Mouse (Mus musculus): ENCODE data around the gene Wwc1.
"Not testable (repeated sequence)": the region's sequence is repeated elsewhere in the genome, so short reads cannot be mapped to it uniquely, and the experiment has no call there.

Wwc1 gene

GRCm38 (mm10) chr11:35878559-35878897 lies 101.8 kb downstream of the Wwc1 start:
- DNase-seq (ENCODE audit: low read depth), result no peak

DNA sequence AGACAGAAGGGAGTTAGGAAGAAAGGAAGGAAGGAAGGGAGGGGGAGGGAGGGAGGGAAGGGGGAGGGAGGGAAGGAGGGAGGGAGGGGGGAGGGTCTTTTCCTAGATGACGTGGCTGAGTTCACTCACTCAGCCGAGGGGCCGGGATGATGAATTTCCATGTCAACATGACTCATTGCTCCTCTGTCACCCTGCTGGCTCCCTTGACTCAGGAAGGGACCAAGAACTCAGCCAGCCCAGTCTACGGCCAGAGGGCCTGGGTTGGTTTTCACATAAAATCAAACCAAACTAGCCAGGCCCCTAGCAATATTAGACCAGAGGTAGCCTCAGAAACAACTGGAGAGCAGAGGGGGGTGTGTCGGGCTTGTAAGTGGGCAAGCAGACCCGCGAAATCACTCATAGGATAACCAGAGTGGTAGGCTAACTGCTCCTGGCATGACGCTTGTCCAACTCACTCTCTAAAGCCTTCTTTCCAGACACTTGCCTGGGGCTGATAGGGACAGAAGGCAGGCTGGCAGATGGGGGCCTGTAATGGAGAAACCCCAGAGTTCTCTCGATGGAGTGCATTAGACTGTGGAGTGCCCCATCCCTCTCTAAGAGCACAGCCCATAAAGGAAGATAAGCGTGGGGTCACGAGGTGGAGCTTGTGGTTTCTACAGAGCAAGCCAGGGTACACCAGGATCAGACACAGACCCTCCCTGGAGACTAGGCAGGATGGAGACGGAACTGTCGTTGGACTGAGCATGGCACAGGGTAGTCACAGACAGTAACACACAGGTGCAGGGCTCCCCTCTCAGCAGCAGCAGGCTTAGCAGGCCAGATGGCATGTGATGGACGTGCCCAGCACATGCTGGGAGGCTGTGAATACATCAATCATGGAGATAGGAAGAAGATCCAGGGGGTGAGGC lies 102.4 kb downstream of the Wwc1 start:
- DNase-seq (ENCODE audit: low read depth), result no peak

DNA sequence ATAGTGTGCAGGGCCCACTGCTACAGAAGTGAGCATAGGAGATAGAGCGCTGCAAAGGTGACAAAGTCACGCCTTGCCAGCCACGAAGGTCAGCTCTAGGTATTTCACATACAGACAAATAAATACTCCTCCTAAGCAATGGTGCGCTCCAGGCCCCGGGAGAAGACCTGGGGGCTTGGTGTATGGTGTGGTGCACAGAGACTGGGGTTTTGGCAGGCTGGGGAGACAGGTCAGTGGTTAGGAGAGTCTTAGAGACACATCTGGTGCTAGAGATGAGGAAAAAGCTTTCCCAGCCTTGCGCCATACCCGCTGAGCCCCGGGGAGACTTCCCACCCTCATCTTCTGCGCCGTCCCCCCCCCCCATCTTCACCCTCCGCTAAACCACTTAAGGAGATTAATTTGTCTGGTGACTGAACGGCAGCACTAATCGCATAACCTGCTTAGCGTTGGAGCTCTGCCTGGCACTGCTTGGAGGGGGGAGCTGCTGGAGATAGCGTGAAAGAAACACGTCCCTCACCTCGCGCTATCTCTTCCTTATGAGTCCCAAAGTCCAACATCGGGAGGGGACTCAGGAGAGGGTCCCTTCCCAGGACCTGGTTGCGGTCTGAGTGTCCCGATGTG lies 106.6 kb downstream of the Wwc1 start:
- DNase-seq (ENCODE audit: low read depth), result no peak

DNA sequence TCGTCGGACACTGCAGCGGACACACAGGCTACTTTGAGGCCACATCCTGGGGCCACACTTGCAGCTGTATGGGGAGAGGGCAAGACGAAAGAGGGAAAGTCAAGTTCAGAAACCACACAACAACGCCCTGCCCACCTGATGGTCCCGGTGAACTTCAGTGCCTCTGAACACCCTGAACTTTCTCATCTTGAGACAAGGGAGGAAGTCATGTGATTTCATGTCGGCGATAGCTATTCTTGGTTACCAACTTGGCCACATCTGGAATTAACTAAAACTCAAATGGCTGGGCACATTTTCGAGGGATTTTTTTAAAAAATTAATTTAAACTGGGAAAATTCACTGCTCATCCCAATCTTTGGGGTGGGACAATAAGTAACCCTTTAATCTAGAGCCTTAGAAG lies 109.4 kb downstream of the Wwc1 start:
- DNase-seq (ENCODE audit: low read depth), result no peak

- no peak for DNase-seq (ENCODE audit: low read depth)
These were observed 114.2 kb downstream of the Wwc1 start for GRCm38 (mm10) chr11:35866140-35866539.

GRCm38 (mm10) chr11:35864981-35865604 lies 115.2 kb downstream of the Wwc1 start:
- DNase-seq (ENCODE audit: low read depth), result no peak

DNA sequence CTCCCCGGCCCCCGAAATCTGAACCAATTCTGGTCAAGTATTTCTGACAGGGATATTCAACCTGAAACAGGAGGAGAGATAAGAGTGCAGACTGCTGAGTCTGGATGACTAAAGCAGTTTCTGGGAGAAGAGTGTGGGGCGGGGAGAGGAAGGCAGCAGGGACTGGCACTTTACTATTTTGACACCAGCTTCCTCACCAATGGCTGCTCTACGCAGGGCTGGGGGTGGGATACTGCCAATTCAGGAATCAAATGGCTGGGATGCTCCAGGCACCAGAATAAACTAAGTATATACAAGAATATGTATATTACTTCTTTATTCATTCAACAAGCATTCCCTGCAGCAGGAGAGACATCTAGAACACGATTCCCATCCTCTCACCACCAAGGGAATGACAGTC lies 116.7 kb downstream of the Wwc1 start:
- DNase-seq (ENCODE audit: low read depth), result no peak

GRCm38 (mm10) chr11:35857395-35858067 lies 122.8 kb downstream of the Wwc1 start:
- no peak for DNase-seq (ENCODE audit: low read depth)

DNA sequence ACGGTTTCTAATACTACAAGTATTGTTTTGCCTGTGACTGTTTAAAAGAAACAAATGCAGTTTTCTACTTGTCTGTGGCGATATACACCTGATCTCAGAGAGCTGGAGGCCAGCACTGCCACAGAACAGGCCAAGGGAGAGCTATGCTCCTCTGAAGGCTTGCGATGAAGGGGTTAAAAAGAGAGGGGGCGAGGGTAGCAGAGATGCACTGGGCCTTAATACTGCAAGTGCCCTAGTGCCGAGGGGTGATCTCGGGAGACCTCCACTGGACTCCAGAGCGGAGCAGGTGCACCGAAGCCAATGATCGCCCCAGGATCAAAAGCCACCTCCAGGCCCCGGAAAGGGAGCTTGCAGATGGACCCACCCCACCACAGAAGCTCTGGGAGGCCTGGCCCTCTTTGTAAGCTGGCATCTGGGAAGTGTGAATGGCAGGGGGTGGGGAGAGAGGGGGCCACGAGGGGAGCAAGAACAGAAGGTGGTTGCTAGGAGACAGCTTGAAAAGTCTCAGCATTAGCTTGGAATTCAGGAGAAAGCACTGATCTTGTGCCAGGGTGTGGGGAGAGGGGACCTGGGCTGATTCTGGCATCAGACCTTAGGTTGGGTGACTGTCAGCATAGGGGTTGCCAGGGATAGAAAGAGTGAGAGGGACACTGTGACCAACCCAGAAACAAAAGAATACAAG lies 123.8 kb downstream of the Wwc1 start:
- no peak for DNase-seq (ENCODE audit: low read depth)

GRCm38 (mm10) chr11:35855567-35855966 lies 124.8 kb downstream of the Wwc1 start:
- DNase-seq (ENCODE audit: low read depth), result no peak

DNA sequence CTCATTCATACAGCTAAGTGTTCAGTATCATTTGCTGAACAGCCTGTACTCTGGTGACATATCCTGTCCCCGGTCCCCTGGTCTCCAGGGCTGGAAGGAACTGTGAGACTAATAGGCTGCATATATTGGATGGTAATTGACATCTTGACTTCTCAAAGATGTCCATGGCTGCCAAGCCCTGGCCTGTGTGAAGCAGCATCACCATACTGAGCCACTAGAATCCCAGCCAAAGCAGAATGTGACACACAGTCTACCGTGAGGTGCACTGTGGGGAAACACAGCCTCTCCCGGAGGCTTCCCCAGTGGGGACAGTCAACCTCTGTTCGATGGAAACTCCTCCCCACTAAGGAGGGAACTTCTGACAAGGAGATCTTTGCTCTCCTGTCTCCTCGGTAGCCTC lies 125.4 kb downstream of the Wwc1 start:
- no peak for DNase-seq (ENCODE audit: low read depth)

DNA sequence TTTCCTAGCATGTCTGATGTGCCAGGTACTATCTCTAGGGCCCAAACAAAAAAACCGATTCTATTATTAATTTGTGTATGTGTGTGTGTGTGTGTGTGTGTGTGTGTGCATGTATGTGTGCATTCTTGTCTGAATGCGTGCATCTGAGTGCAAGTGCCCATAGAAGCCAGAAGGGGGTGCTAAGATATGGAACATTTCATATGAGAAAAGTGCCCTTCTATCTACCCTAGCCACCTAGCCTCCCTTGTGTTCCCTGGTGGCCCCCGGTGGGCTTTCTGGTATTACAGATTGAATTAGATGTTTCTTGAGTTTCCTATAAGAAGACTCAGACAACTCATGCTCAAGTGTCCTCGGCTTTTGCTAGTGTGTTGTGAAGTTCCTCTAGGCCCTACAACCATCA lies 126.7 kb downstream of the Wwc1 start:
- no peak for DNase-seq (ENCODE audit: low read depth)

DNA sequence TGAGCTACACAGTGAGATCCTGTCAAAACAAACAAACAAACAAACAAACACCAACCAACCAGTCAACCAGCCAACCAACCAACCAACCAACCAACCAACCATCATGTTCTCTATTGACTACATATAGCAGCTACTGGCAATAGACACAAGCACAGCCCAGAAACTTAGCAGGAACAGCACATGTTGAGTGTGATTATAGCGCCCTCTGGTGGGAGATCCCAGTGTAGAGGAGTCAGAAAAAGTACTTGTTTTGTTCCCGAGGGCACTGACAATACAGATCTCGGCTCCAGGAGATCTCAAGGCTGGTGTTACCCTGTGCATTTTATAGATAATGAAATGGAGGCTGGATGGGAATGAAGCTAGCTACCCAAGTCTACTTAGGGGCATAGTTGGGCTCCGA lies 127.6 kb downstream of the Wwc1 start:
- DNase-seq (ENCODE audit: low read depth), result peak; percentile 80

- no peak for DNase-seq (ENCODE audit: low read depth)
These were observed 136.0 kb downstream of the Wwc1 start for GRCm38 (mm10) chr11:35844299-35844698.

GRCm38 (mm10) chr11:35842560-35842959 lies 137.8 kb downstream of the Wwc1 start:
- peak; percentile 32 for DNase-seq (ENCODE audit: low read depth)

DNA sequence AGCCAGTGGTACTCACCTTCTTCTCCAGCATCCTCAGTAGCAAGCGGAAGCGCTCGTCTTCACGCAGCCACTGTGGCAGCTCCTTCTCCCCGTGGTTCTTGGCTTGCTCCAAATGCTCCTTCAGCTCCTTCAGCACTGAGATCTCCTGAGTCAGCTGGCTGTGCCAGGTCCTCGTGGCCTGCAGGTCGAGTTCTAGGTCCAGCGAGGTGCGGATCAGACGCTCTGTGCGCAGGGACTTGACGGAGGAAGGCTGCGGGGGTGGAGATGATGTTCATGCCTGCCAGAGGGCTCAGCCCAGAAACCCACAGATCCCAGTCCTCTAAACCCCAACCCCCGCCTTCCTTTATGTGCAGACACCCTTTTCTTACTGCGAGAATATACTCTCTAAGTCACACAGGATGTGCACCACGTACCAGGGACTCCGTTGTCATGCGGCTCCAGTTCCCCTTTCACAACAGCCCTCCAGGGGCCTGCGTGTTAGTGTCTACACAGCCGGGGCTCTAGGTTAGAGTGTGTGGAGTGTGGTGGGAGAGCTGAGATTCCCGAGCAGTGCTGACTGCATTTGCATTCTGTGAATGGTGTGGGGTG lies 138.5 kb downstream of the Wwc1 start:
- peak; percentile 60 for DNase-seq (ENCODE audit: low read depth)

- DNase-seq (ENCODE audit: low read depth), result not testable (repeated sequence)
These were observed 139.5 kb downstream of the Wwc1 start for GRCm38 (mm10) chr11:35840806-35841205.

- DNase-seq (ENCODE audit: low read depth), result peak; percentile 63
These were observed 140.0 kb downstream of the Wwc1 start for GRCm38 (mm10) chr11:35840282-35840681.

- peak; percentile 89 for DNase-seq (ENCODE audit: low read depth)
These were observed 141.7 kb downstream of the Wwc1 start for GRCm38 (mm10) chr11:35838345-35839338.
